Mouse (Mus musculus): ENCODE measurements around the gene Serpinc1. TPM values are rescaled to one million over a fixed set of nuclear protein-coding genes. Genes with fewer than 3 reads are reported as not detected.

Gene Serpinc1
- 1.0 and 2.2 TPM in 2 replicates for polyA plus RNA-seq (2012)

DNA sequence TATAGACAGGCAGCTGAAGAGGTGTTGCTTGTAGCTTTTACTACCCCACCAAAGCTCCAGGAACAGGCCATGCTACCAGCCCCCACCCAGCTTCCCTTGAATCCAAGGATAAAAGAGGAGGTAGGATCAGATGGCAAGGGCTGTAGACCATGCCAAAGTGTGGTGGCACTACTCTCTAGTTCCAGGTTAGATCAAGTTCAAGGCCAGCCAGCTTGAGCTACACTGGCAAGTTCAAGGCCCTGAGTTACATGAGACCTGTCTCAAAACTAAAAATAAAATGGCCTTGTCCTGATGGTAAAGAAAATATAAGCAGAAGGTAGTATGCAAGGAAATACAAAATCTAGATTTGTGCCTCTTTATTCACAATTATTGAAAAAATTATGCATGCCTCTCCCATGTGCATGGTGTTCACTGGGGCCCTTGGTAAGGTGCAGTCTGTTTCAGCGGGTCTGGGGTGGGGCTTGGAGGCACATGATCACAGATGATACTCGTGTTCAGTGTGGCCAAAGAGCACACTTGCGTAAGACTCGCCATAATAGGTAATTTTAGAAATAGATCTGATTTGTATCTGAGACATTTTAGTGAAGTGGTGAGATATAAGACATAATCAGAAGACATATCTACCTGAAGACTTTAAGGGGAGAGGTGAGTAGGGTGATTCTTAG is at the start of gene Serpinc1:
TSS of gene Serpinc1 (plus strand) at position 515 of the 665 bp plus-strand sequence.
- no peak within 1 kb of the TSS for H3K4me3 ChIP-seq (replicated peaks)

DNA sequence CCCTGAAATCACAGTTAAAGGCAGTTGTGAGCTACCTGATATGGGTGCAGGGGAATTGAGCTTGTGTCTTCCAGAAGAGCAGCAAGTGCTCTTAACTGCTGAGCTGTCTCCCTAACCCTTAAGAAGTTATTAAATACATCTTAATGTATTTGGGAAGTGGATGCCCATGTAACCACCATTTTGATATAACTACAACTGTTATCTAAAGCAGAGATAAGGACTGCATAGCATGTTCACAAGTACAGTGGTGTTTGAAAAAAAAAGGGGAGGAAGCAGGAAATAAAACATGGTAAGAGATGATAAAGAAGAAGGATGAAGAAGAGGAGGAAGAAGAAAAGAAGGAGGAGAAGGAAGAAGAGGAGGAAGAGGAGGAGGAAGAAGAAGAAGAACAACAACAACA is 47.1 kb upstream of the Serpinc1 start:
- Histone ChIP-seq H3K27me3 (ENCODE audit: control insufficient read depth) (no peaks in the 10 kb centered on the region), H3K9me3 (ENCODE audit: control insufficient read depth, low read length) (no peaks in the 10 kb centered on the region)

More for the DNA sequence above, at the start of gene Serpinc1:
- Histone ChIP-seq H3K27me3 (ENCODE audit: control insufficient read depth) (no peaks in the 10 kb centered on the region), H3K4me1 (ENCODE audit: control insufficient read depth) (no peaks in the 10 kb centered on the region), H3K36me3 (ENCODE audit: control insufficient read depth) (peaks cover 12% of the 10 kb centered on the region), H3K9me3 (ENCODE audit: control insufficient read depth, low read length) (no peaks in the 10 kb centered on the region)
- TF ChIP-seq TAL1 (IDR thresholded peaks at IDR 0.05; ENCODE audit: low read length) (no peak), GATA1 (IDR thresholded peaks at IDR 0.05; ENCODE audit: low read length) (no peak)

DNA sequence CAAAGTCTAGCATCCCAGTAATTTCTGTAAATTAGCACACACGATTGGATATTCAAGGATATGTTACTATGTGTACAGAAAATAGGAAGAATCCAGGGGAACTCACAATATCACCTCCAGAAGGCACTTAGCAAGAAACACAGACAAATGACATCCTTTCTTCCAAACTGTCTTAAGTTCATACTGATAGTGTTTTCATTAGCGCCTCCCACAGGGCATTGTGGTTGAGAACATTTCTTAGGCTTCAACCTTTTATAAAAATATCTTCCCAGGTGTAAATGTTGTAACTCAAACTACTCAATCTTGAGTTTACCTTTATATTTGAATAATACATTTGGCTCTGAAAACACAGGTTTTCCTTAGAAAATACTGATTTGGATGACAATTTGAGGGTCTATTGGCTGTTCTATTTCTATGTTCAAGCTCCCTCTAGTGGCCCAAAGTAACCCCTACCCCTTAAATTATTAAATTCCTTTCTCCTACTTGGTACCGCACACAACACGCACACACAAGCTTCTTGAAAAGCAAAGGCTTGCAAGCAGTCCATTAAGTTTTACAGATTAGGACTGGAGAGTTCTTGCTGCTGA is 44.4 kb upstream of the Serpinc1 start:
- Histone ChIP-seq H3K9me3 (ENCODE audit: control insufficient read depth, low read length) (no peaks in the 10 kb centered on the region), H3K36me3 (ENCODE audit: control insufficient read depth) (peaks cover 74% of the 10 kb centered on the region), H3K4me3 (replicated peaks) (no peak overlapping the region), H3K4me1 (ENCODE audit: control insufficient read depth) (peaks cover 3% of the 10 kb centered on the region), H3K27me3 (ENCODE audit: control insufficient read depth) (no peaks in the 10 kb centered on the region)
- TF ChIP-seq TAL1 (IDR thresholded peaks at IDR 0.05; ENCODE audit: low read length) (no peak), GATA1 (IDR thresholded peaks at IDR 0.05; ENCODE audit: low read length) (no peak)

More for the DNA sequence above, 47.1 kb upstream of the Serpinc1 start:
- H3K4me1 ChIP-seq (ENCODE audit: control insufficient read depth), result peaks cover 3% of the 10 kb centered on the region
- H3K4me3 ChIP-seq (replicated peaks), result no peak overlapping the region
- H3K36me3 ChIP-seq (ENCODE audit: control insufficient read depth), result peaks cover 49% of the 10 kb centered on the region
- no peak for TF ChIP-seq GATA1 (IDR thresholded peaks at IDR 0.05; ENCODE audit: low read length)
- no peak for TF ChIP-seq TAL1 (IDR thresholded peaks at IDR 0.05; ENCODE audit: low read length)

DNA sequence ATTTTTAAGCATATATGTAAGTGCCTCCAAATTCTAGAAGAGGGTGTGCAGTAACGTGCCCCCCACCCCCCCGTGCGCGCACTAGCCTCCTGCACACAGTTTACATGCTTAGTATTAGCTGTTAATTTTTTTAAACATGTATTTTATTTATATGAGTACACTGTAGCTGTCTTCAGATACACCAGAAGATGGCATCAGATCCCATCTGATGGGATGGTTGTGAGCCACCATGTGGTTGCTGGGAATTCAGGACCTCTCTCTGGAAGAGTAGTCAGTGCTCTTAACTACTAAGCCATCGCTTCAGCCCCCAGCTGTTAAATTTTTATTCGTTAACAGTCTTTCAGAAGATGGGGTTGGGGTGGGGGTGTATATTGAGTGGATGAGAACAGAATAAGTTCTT is 42.8 kb upstream of the Serpinc1 start:
- no peak overlapping the region for H3K4me3 ChIP-seq (replicated peaks)
- H3K4me1 ChIP-seq (ENCODE audit: control insufficient read depth), result peaks cover 3% of the 10 kb centered on the region
- H3K36me3 ChIP-seq (ENCODE audit: control insufficient read depth), result peaks cover 82% of the 10 kb centered on the region
- H3K27me3 ChIP-seq (ENCODE audit: control insufficient read depth), result no peaks in the 10 kb centered on the region
- H3K9me3 ChIP-seq (ENCODE audit: control insufficient read depth, low read length), result no peaks in the 10 kb centered on the region
- TF ChIP-seq GATA1 (IDR thresholded peaks at IDR 0.05; ENCODE audit: low read length) (no peak), TAL1 (IDR thresholded peaks at IDR 0.05; ENCODE audit: low read length) (no peak)

DNA sequence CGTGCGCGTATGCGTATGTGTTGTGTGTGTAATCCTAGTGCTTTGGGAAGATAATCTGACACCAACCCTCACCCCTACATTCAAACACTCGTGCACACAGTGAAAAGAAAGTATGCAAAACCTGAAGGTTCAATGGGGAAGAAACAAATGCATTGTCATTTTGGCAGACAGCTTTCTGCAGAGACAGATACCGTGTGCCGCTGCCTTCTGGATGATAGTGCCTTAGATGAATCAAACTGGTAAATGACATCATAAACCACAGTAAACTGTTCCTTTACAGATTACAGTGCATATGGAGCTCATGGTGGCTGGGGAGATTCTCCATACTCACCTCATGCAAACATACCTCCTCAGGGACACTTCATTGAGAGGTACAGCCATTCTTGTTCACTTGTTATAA is 15.2 kb upstream of the Serpinc1 start:
- Histone ChIP-seq H3K4me1 (ENCODE audit: control insufficient read depth) (no peaks in the 10 kb centered on the region), H3K27me3 (ENCODE audit: control insufficient read depth) (no peaks in the 10 kb centered on the region), H3K4me3 (replicated peaks) (no peak overlapping the region), H3K36me3 (ENCODE audit: control insufficient read depth) (peaks cover 96% of the 10 kb centered on the region), H3K9me3 (ENCODE audit: control insufficient read depth, low read length) (no peaks in the 10 kb centered on the region)
- TF ChIP-seq GATA1 (IDR thresholded peaks at IDR 0.05; ENCODE audit: low read length), result no peak
- TF ChIP-seq TAL1 (IDR thresholded peaks at IDR 0.05; ENCODE audit: low read length), result no peak

DNA sequence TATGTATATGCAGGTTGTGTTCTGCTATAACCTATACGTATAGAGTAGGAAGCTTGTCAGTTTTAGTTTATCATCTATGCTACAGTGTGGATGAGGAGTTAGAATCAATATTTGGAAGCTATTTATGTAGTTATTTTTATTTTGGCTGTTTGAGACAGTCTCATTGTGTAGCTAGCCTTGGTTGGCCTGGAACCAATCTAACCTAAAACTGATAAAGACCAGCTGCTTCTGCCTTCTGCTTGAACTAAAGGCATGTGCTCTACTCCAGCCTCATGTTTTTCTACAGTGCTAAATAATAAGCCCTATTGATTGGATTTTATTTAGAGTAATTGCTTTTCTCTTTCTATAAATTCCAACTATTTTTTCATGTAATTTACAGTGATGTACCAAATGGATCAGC is 11.1 kb upstream of the Serpinc1 start:
- peaks cover 90% of the 10 kb centered on the region for H3K36me3 ChIP-seq (ENCODE audit: control insufficient read depth)
- no peaks in the 10 kb centered on the region for H3K9me3 ChIP-seq (ENCODE audit: control insufficient read depth, low read length)
- H3K4me1 ChIP-seq (ENCODE audit: control insufficient read depth), result no peaks in the 10 kb centered on the region
- H3K27me3 ChIP-seq (ENCODE audit: control insufficient read depth), result no peaks in the 10 kb centered on the region
- no peak overlapping the region for H3K4me3 ChIP-seq (replicated peaks)
- TF ChIP-seq TAL1 (IDR thresholded peaks at IDR 0.05; ENCODE audit: low read length) (no peak), GATA1 (IDR thresholded peaks at IDR 0.05; ENCODE audit: low read length) (no peak)

DNA sequence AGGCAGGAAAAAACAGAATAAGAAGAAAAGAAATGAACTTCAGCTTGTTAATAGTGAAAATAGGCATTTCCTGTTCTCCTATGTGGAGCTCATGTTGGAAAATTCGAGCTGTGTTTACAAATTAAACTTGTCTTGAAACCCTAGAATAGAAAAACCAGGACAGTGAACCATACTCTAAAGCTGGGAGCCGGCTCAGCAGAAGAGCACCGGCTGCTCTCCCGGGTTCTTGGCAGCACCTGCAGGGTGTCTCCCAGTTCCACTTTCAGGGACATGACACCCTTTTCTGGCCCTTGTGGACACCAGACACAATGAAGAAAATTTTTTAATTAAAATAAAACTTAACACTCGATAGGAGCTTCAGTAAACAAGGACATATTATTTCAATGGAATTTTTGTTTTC is 9.7 kb upstream of the Serpinc1 start:
- H3K36me3 ChIP-seq (ENCODE audit: control insufficient read depth), result peaks cover 83% of the 10 kb centered on the region
- no peak overlapping the region for H3K4me3 ChIP-seq (replicated peaks)
- TF ChIP-seq TAL1 (IDR thresholded peaks at IDR 0.05; ENCODE audit: low read length) (no peak), GATA1 (IDR thresholded peaks at IDR 0.05; ENCODE audit: low read length) (no peak)

DNA sequence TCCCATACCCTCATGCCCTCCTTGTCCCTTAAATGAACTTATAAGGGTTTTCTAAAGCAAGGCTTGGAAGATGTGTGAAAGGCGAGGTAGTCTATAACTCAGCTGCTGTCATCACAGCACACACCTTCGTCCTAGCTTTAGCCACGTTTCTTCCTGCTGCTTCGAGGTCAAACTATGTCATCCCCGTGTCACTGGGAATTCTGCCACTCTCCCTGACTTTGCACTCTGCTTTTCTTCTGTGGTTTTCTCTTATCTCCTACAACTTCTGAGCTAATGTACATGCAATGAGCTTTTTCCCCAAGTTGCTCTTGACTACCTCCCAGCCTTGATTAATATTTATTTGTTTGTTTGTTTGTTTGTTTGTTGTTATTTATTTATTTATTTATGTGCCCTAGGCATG is 1.6 kb downstream of the Serpinc1 start:
- TF ChIP-seq TAL1 (IDR thresholded peaks at IDR 0.05; ENCODE audit: low read length), result no peak
- no peak for TF ChIP-seq GATA1 (IDR thresholded peaks at IDR 0.05; ENCODE audit: low read length)
- no peaks in the 10 kb centered on the region for H3K4me1 ChIP-seq (ENCODE audit: control insufficient read depth)
- H3K9me3 ChIP-seq (ENCODE audit: control insufficient read depth, low read length), result no peaks in the 10 kb centered on the region
- H3K36me3 ChIP-seq (ENCODE audit: control insufficient read depth), result peaks cover 7% of the 10 kb centered on the region
- H3K27me3 ChIP-seq (ENCODE audit: control insufficient read depth), result no peaks in the 10 kb centered on the region
- H3K4me3 ChIP-seq (replicated peaks), result no peak overlapping the region

More for the DNA sequence above, 9.7 kb upstream of the Serpinc1 start:
- no peaks in the 10 kb centered on the region for H3K9me3 ChIP-seq (ENCODE audit: control insufficient read depth, low read length)
- no peaks in the 10 kb centered on the region for H3K4me1 ChIP-seq (ENCODE audit: control insufficient read depth)
- no peaks in the 10 kb centered on the region for H3K27me3 ChIP-seq (ENCODE audit: control insufficient read depth)

DNA sequence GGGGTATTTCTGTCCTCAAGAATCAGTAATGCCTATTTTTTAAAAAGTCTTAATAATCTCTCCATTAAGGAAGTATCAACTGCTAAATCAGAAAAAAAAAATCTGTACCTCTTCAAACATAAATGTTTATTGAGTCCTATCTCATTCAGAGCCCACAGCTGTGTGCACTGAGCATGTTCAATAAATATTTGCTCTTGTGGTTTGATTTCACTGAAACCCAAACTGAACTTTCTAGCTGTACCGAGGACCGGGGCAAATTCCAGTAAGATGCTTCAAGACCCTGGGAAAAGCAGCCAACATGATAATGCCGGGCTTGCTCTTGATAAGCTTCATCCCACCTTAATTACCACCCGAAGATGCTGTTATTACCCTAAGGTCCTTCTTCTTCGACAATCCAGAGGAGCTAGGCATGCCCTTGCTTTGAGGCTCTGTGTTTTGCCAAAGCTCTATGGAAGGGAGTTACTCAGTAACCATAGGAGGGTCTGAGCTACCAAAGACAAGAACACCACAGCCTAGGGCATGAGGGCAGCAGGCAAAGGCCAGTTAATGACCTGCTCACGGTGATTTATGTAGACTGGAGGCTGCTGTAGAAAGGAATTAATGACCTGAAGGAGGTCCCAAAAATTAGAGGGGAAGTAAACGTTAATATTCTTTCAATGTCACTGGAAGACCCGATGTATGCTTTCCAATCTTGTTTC is 2.3 kb downstream of the Serpinc1 start:
- Histone ChIP-seq H3K27me3 (ENCODE audit: control insufficient read depth) (no peaks in the 10 kb centered on the region), H3K4me1 (ENCODE audit: control insufficient read depth) (no peaks in the 10 kb centered on the region), H3K36me3 (ENCODE audit: control insufficient read depth) (peaks cover 4% of the 10 kb centered on the region), H3K4me3 (replicated peaks) (no peak overlapping the region), H3K9me3 (ENCODE audit: control insufficient read depth, low read length) (no peaks in the 10 kb centered on the region)
- no peak for TF ChIP-seq GATA1 (IDR thresholded peaks at IDR 0.05; ENCODE audit: low read length)
- no peak for TF ChIP-seq TAL1 (IDR thresholded peaks at IDR 0.05; ENCODE audit: low read length)
